Mouse (Mus musculus): ENCODE results near the gene Tulp3. TPM values are rescaled to one million over a fixed set of nuclear protein-coding genes. Genes with fewer than 3 reads are reported as not detected.
"Not testable (repeated sequence)": the region's sequence is repeated elsewhere in the genome, so short reads cannot be mapped to it uniquely, and the experiment has no call there.

Gene Tulp3
- polyA plus RNA-seq, 1 experiment = 2.4 TPM

DNA sequence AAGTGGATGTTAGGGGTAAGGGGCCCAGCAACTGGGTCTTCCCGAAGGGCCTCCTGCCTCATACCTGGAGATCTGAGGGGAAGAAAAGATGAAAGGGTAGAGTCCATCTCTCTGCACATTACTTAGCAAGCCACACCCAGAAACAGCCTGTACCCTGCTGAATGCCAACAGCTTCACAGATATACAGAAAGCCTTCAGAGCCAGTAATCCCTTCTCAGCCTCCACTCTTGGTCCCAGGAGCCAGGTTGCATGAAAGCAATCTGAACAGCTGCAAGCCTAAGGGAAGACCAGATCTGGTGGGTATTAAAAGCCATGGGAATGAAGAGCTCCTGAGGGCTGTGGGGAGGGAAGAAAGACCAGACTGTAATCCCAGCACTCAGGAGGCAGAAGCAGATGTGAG lies 33.5 kb upstream of the Tulp3 start:
- H3K27ac ChIP-seq (ENCODE audit: insufficient read depth, low read depth, low read length) = no peak overlapping the region
- no peaks in the 10 kb centered on the region for H3K27me3 ChIP-seq (ENCODE audit: control insufficient read depth, insufficient read depth, low read length)
- H3K36me3 ChIP-seq (ENCODE audit: control insufficient read depth, insufficient read depth, low read length) = no peaks in the 10 kb centered on the region
- 39% methylated on average over 1 of the region's 1 CpGs for WGBS
- H3K4me3 ChIP-seq (ENCODE audit: low read depth, low read length) = no peak overlapping the region
- TF ChIP-seq POLR2A (IDR thresholded peaks at IDR 0.05; ENCODE audit: low read depth, low read length) (no peak), CTCF (IDR thresholded peaks at IDR 0.05; ENCODE audit: extremely low read depth, insufficient read length, insufficient replicate concordance, low read depth, low read length) (no peak)
- peaks cover 2% of the 10 kb centered on the region; the same call in 1 of the 2 replicates for H3K4me1 ChIP-seq (ENCODE audit: control insufficient read depth, insufficient read depth, insufficient read length, low read length)

DNA sequence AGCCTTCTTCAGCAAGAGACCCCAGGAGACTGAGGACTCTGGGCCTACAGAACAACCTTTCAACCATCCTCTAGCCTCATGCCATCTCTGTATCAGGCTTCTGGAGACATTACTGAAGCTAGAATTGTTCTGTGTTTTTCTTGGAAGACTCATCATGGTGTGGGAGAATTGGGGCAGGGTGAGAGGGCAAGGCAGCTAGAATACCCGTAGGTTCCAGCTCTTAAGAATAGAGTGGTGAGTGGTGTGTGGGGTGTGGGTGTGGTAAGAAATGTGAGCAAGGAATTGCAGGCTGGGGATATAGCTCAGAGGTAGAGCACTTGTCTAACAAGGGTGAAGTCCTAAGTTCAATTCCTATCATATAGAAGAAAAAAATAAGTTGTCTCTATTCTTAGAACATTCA lies 29.4 kb upstream of the Tulp3 start:
- Histone ChIP-seq H3K27me3 (ENCODE audit: control insufficient read depth, insufficient read depth, low read length) (no peaks in the 10 kb centered on the region), H3K36me3 (ENCODE audit: control insufficient read depth, insufficient read depth, low read length) (no peaks in the 10 kb centered on the region), H3K4me3 (ENCODE audit: low read depth, low read length) (no peak overlapping the region), H3K27ac (ENCODE audit: insufficient read depth, low read depth, low read length) (no peak overlapping the region), H3K4me1 (ENCODE audit: control insufficient read depth, insufficient read depth, insufficient read length, low read length) (peaks cover 2% of the 10 kb centered on the region; the same call in 1 of the 2 replicates)
- TF ChIP-seq POLR2A (IDR thresholded peaks at IDR 0.05; ENCODE audit: low read depth, low read length) = no peak
- TF ChIP-seq CTCF (IDR thresholded peaks at IDR 0.05; ENCODE audit: extremely low read depth, insufficient read length, insufficient replicate concordance, low read depth, low read length) = no peak
- WGBS = 29% methylated on average over 1 of the region's 1 CpGs

DNA sequence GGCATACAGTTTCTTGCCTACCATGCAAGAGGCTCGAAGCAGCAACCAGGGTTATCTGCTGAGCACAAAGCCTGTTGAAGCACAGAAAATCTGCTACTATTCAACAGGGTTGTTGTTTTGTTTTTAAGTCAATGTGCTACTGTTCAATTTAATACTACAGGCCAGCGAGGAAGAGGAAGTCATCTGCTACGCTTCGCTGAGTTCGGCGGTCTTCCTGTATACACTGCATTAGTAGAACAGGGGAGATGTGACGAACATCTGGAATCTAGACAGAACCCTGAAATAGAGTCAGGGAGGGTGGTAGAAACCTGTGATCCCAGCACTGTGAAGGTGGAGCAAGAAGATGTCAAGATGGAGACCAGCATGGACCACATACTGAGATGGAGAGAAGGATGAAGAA lies 28.1 kb upstream of the Tulp3 start:
- Histone ChIP-seq H3K27ac (ENCODE audit: insufficient read depth, low read depth, low read length) (no peak overlapping the region), H3K4me3 (ENCODE audit: low read depth, low read length) (no peak overlapping the region), H3K36me3 (ENCODE audit: control insufficient read depth, insufficient read depth, low read length) (no peaks in the 10 kb centered on the region), H3K4me1 (ENCODE audit: control insufficient read depth, insufficient read depth, insufficient read length, low read length) (peaks cover under 1% of the 10 kb centered on the region; the same call in 1 of the 2 replicates), H3K27me3 (ENCODE audit: control insufficient read depth, insufficient read depth, low read length) (no peaks in the 10 kb centered on the region)
- 81% methylated on average over 7 of the region's 7 CpGs for WGBS
- TF ChIP-seq CTCF (IDR thresholded peaks at IDR 0.05; ENCODE audit: extremely low read depth, insufficient read length, insufficient replicate concordance, low read depth, low read length) = no peak

GRCm38 (mm10) chr6:128381254-128381653 lies 25.6 kb upstream of the Tulp3 start:
- TF ChIP-seq POLR2A (IDR thresholded peaks at IDR 0.05; ENCODE audit: low read depth, low read length) = no peak
- H3K36me3 ChIP-seq (ENCODE audit: control insufficient read depth, insufficient read depth, low read length) = no peaks in the 10 kb centered on the region
- no peak overlapping the region for H3K4me3 ChIP-seq (ENCODE audit: low read depth, low read length)
- H3K27ac ChIP-seq (ENCODE audit: insufficient read depth, low read depth, low read length) = no peak overlapping the region
- no peaks in the 10 kb centered on the region for H3K4me1 ChIP-seq (ENCODE audit: control insufficient read depth, insufficient read depth, insufficient read length, low read length)
- H3K27me3 ChIP-seq (ENCODE audit: control insufficient read depth, insufficient read depth, low read length) = no peaks in the 10 kb centered on the region
- 49% methylated on average over 3 of the region's 3 CpGs for WGBS

- H3K27me3 ChIP-seq (ENCODE audit: control insufficient read depth, insufficient read depth, low read length); H3K4me1 ChIP-seq (ENCODE audit: control insufficient read depth, insufficient read depth, insufficient read length, low read length); H3K27ac ChIP-seq (ENCODE audit: insufficient read depth, low read depth, low read length); H3K36me3 ChIP-seq (ENCODE audit: control insufficient read depth, insufficient read depth, low read length); H3K4me3 ChIP-seq (ENCODE audit: low read depth, low read length): not testable (repeated sequence)
- WGBS = 44% methylated on average over 1 of the region's 1 CpGs
Measured at GRCm38 (mm10) chr6:128380594-128381167, 25.0 kb upstream of the Tulp3 start.

DNA sequence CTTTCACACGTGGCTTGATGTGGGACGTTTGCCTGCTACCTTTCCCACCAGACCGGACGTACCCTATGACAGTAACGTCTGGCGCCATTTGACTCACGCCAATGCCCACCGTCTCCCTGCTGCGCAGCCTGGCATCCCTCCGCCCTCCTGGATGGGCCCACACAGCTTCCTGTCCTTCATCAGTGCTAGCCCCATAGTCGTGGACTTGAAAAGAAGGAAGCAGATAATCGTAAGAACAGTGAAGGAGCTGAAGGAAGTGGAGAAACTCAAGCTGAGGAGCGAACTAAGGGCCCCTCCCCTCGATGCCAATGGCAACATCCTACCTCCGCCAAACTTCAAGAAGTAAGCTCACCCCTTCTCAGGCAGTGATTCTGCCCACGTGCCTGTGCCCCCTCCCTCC lies 24.0 kb upstream of the Tulp3 start:
- TF ChIP-seq CTCF (IDR thresholded peaks at IDR 0.05; ENCODE audit: extremely low read depth, insufficient read length, insufficient replicate concordance, low read depth, low read length) (no peak), POLR2A (IDR thresholded peaks at IDR 0.05; ENCODE audit: low read depth, low read length) (no peak)
- WGBS = 77% methylated on average over 16 of the region's 16 CpGs
- H3K4me3 ChIP-seq (ENCODE audit: low read depth, low read length) = no peak overlapping the region
- no peaks in the 10 kb centered on the region for H3K4me1 ChIP-seq (ENCODE audit: control insufficient read depth, insufficient read depth, insufficient read length, low read length)
- H3K27ac ChIP-seq (ENCODE audit: insufficient read depth, low read depth, low read length) = no peak overlapping the region
- H3K36me3 ChIP-seq (ENCODE audit: control insufficient read depth, insufficient read depth, low read length) = 0 out of 2 replicates have a peak, but pooled peaks cover under 1% of the 10 kb centered on the region
- no peaks in the 10 kb centered on the region for H3K27me3 ChIP-seq (ENCODE audit: control insufficient read depth, insufficient read depth, low read length)

GRCm38 (mm10) chr6:128376371-128377085 lies 20.9 kb upstream of the Tulp3 start:
- WGBS = 90% methylated on average over 17 of the region's 17 CpGs
- Histone ChIP-seq H3K27ac (ENCODE audit: insufficient read depth, low read depth, low read length) (no peak overlapping the region), H3K4me1 (ENCODE audit: control insufficient read depth, insufficient read depth, insufficient read length, low read length) (no peaks in the 10 kb centered on the region), H3K27me3 (ENCODE audit: control insufficient read depth, insufficient read depth, low read length) (no peaks in the 10 kb centered on the region), H3K4me3 (ENCODE audit: low read depth, low read length) (no peak overlapping the region), H3K36me3 (ENCODE audit: control insufficient read depth, insufficient read depth, low read length) (peaks cover 4% of the 10 kb centered on the region; the same call in 1 of the 2 replicates)
- TF ChIP-seq POLR2A (IDR thresholded peaks at IDR 0.05; ENCODE audit: low read depth, low read length) (no peak), CTCF (IDR thresholded peaks at IDR 0.05; ENCODE audit: extremely low read depth, insufficient read length, insufficient replicate concordance, low read depth, low read length) (no peak)

Data from small intestine, adult 2 months (tissue).